Mouse (Mus musculus): ENCODE results near the gene Fabp3.

DNA sequence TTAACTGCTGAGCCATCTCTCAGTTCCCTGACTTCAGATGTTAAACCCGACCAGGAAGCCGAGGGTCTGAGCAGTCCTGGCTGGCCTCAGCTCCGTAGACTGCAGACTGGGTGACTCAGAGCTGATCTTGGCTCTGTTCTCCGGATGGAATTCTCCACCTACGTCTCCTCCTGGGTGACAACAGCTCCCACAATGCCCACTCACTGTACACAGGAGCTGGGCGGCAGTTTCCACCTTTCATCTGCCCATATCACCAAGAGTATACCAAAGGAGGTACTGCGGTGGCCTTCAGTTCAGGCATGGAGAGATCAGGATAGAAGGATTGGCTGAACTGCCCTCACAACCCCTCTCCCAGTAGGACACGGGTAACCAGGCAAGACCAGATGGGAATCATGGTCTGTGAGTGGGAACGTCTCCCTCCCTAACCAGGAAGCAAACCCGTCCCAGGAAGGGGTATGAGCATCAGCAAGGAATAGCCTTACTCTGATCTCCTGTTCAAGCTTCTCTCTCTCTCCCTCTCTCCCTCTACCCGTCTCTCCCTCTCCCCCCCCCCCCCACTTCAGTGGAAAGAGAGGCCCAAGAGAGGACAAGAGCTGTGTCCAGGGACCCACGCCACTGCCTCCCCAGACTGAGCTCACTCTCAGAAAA is 34.6 kb upstream of the Fabp3 start:
- TF ChIP-seq GATA1 (IDR thresholded peaks at IDR 0.05; ENCODE audit: low read length) (no peak), TAL1 (IDR thresholded peaks at IDR 0.05; ENCODE audit: low read length) (no peak)
